Mouse (Mus musculus): Measurements from ENCODE around the gene Tcn2. TPM values are rescaled to one million over a fixed set of nuclear protein-coding genes. Genes with fewer than 3 reads are reported as not detected.

Gene Tcn2
- total RNA-seq (2023): 10.8 TPM

DNA sequence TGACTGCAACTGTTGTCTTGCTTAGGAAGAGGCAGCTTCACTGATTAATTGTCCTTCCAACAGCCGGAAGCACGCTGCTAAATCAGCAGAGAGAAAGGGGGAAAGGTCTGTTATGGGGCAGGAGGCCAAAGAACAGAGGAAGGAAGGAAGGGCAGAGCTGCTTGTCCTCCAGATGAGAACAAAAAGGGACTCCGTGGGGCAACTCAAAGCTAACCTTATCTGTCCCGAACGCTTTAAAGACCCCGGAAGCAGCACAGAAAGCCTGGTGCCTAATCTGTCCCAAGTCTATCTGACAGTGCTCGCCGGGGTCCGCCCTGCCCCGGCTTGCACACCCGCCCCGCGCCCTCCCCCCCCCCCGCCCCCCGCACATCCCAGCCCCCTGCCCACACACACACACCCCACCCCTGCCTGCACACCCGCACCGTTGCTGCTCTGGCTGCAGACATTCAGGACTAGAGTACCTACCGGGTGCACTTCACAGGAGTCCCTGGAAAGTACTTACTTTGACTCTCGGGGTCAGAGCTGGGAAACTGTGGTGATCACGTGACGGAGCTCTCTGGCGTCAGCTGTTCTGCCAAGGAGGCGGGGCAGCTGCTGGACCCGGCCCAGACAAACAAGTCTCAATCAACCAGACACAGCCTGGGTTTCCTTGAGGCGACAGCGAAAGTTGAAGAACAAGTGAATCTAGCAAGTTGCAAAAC, at the start of gene Tcn2:
Gene Tcn2, minus strand, starts transcription at position 649 of the 701 bp plus-strand sequence.

DNA sequence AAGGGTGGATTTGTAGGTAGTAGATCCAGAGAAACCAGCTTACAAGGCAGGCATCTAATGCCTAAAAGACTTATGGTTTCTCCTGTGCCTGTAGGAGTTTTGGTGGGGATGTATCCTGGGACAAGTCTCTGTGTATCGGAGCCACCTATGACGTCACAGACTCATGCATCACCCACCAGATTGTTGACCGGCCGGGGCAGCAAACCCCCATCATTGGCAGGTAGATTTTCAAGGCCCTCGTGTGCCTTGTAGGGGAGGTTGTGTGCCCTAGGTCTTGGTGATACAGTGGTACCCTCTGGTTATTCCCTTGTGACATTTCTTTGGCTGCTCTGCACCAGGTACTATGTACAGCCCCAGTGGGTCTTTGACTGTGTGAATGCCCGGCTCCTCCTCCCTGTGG, 44.7 kb upstream of the Tcn2 start, which contains the start of gene 4930556J24Rik:
Gene 4930556J24Rik, minus strand, starts transcription at position 101 of the 400 bp plus-strand sequence.

GRCm38 (mm10) chr11:3963610-3964415, 31.9 kb upstream of the Tcn2 start, which contains the start of gene Pes1:
Gene Pes1, plus strand, starts transcription at chr11:3963975.

DNA sequence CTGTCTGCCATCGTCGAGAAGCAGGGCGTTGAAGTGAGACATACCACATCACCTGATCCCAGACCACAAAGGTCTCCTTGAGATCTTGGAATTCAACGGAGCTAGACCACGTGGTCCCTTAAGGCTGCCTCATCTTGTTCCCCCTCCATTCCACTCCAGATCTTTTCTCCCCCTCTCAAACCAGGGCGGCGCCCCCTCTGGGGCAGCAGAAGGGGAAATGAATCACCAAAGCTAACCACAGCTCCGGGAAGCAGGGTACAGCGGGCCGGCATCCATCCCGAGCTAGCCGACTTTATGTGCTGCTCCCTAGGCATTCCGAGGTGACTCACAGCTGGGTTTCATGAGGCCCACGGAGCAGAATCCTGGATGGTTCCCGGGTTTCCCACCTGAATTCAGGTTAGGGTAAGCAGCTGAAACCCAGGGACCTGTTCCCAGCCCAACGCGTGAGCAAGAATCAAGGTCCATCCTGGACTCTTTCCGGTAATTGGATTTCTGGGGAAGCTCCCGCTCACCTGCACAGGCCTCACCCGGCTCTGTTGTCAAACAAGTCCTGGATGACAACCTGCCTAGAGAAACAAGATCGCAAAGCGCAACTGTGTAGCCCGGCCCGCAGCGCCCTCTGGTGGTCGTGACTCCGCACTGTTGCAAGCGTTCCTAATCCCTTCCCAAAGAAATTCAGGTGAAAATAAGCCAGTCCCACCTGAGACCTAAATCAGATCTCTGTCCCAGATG, 17.7 kb downstream of the Tcn2 start, which contains the start of gene Slc35e4:
Gene Slc35e4, minus strand, starts transcription at position 556 of the 732 bp plus-strand sequence.

DNA sequence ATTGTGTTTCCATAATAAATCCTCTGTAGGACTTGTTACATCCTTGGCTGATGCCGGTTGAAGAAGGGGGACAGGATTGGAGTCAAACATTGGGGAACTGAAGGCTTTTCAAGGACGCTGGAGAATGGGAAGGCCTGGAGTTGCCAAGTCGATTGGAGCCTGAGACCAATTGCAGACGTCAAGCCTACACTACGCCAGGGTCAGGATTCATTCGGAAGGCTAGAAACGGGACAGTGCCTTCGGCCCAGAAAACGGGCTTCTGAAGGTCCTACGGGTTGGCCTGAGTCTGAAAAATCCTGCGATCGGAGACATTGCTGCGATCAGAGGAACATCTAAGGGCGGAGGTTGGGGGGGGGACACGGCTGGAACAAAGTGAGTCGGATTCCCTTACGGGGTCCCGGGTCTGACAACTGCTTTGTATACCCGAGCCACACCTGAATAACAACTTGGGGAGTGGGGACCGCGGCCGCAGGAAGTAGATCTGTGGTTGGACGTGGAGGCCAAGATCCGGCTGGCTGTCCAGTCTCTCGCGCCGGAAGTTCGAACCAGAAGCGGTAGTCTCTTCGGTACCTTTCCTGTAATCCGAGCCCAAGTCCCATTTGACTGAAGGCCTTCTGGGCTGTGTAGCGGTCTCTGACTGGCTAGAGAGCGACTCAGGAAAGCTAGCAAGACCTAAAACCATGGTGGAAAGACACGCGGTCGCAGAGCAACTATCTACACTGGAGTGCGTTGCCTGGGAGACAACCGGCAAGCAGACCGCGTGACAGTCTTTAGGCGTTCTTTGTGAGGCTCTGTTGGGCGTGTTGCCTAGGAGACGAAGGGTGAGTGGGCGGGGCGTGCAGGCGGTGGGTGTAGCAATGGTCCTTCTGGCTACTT, 37.3 kb downstream of the Tcn2 start, which contains the start of the genes 4921536K21Rik and Dusp18:
Gene 4921536K21Rik, minus strand, starts transcription at position 693 of the 876 bp plus-strand sequence.
Gene Dusp18, plus strand, starts transcription at position 835 of the 876 bp plus-strand sequence.

Other genes with a start within 250 kb of the Tcn2 start
- not detected for gene Osbp2, start 68.3 kb downstream of the Tcn2 start, total RNA-seq (2023)
- not detected for gene 4921536K21Rik, start 37.1 kb downstream of the Tcn2 start, total RNA-seq (2023)
- gene Dusp18, start 36.9 kb downstream of the Tcn2 start, total RNA-seq (2023): 2.8 TPM
- gene Slc35e4, start 17.5 kb downstream of the Tcn2 start, total RNA-seq (2023): 1.7 TPM
- gene Pes1, start 31.8 kb upstream of the Tcn2 start, total RNA-seq (2023): 78.1 TPM
- not detected for gene 4930556J24Rik, start 44.6 kb upstream of the Tcn2 start, total RNA-seq (2023)
- gene Gal3st1, start 51.5 kb upstream of the Tcn2 start, total RNA-seq (2023): not detected
- gene Sec14l4, start 99.3 kb upstream of the Tcn2 start, total RNA-seq (2023): not detected
- not detected for gene Sec14l3, start 132.7 kb upstream of the Tcn2 start, total RNA-seq (2023)
- gene Mtfp1, start 163.3 kb upstream of the Tcn2 start, total RNA-seq (2023): 2.6 TPM
- gene Sec14l2, start 191.3 kb upstream of the Tcn2 start, total RNA-seq (2023): 0.88 TPM
- gene Rnf215, start 203.0 kb upstream of the Tcn2 start, total RNA-seq (2023): 18.4 TPM
- gene Ccdc157, start 228.1 kb upstream of the Tcn2 start, total RNA-seq (2023): 6.1 TPM
- 54.8 TPM for gene Sf3a1, start 228.2 kb upstream of the Tcn2 start, total RNA-seq (2023)

Data from CD4-positive naive resting alpha-beta T cell, adult 76 days (primary cell).